Mouse (Mus musculus) MEL (cell line): Measurements from ENCODE around the gene Gm10563. TPM values are rescaled to one million over a fixed set of nuclear protein-coding genes. Genes with fewer than 3 reads are reported as not detected.
"Not testable (repeated sequence)": the region's sequence is repeated elsewhere in the genome, so short reads cannot be mapped to it uniquely, and the experiment has no call there.

Source experiments
- DNase-seq: peaks from one replicate; pipeline ENCODE4 v3.0.0; 2011; ENCODE audit warnings: low read depth, low spot score
- H3K27ac ChIP-seq: 2 replicates; pipeline ENCODE4 v1.5.1; 2012; ENCODE audit warnings: low read depth, mild to moderate bottlenecking, control low read depth, low read length, moderate library complexity; ENCODE audit not compliant: control insufficient read depth
- H3K27me3 ChIP-seq, 2 experiments: fragments of 150-350 bp in 1 of 2; sonication (generic) in 1 of 2; 2 replicates each; pipeline ENCODE4 v1.6.1; 2012; ENCODE audit warnings: low read length in 2 of 2, mild to moderate bottlenecking in 2 of 2, improper control_type of control experiment in 1 of 2, moderate library complexity in 1 of 2; ENCODE audit not compliant: insufficient read depth in 2 of 2, control insufficient read depth in 1 of 2
- H3K36me3 ChIP-seq, 2 experiments: 2 replicates each; pipeline ENCODE4 v1.6.1; 2012 to 2014; ENCODE audit warnings: low read length in 2 of 2, improper control_type of control experiment in 1 of 2, inconsistent platforms in 1 of 2, mild to moderate bottlenecking in 1 of 2; ENCODE audit not compliant: insufficient read depth in 2 of 2, control insufficient read depth in 1 of 2
- H3K4me1 ChIP-seq, 2 experiments: fragments of 150-350 bp in 1 of 2; sonication (generic) in 1 of 2; 2 replicates each; pipeline ENCODE4 v1.6.1; 2012; ENCODE audit warnings: low read length in 2 of 2, improper control_type of control experiment in 1 of 2, mild to moderate bottlenecking in 1 of 2; ENCODE audit not compliant: insufficient read depth in 2 of 2, control insufficient read depth in 1 of 2
- H3K4me3 ChIP-seq, 2 experiments: fragments of 150-350 bp in 1 of 2; sonication (generic) in 1 of 2; 2 replicates each; pipeline ENCODE4 v1.5.1; 2012; ENCODE audit warnings: low read depth in 2 of 2, low read length in 2 of 2, mild to moderate bottlenecking in 2 of 2, moderate library complexity in 2 of 2, control low read depth in 1 of 2, improper control_type of control experiment in 1 of 2; ENCODE audit not compliant: control insufficient read depth in 1 of 2, insufficient read depth in 1 of 2
- H3K79me2 ChIP-seq: 2 replicates; pipeline ENCODE4 v1.6.1; 2012; ENCODE audit warnings: mild to moderate bottlenecking, low read length, moderate library complexity; ENCODE audit not compliant: control insufficient read depth, poor library complexity, insufficient read depth
- H3K9ac ChIP-seq: 2 replicates; pipeline ENCODE4 v1.6.1; 2012; ENCODE audit warnings: low read depth, mild to moderate bottlenecking, control low read depth, low read length, moderate library complexity; ENCODE audit not compliant: control insufficient read depth, poor library complexity, severe bottlenecking
- H3K9me3 ChIP-seq: fragments of 150-350 bp; sonication (generic); replicated peaks from 2 replicates; pipeline ENCODE4 v1.6.1; 2012; ENCODE audit warnings: mild to moderate bottlenecking, low read length, improper control_type of control experiment, moderate library complexity; ENCODE audit not compliant: insufficient read depth
- BHLHE40 ChIP-seq: IDR thresholded peaks from 2 replicates; pipeline ENCODE4 v1.6.1; 2012; ENCODE audit warnings: low read depth, mild to moderate bottlenecking, inconsistent platforms, low read length, improper control_type of control experiment, borderline replicate concordance
- CTCF ChIP-seq, 3 experiments: IDR thresholded peaks in 2 of 3; conservative IDR thresholded peaks in 1 of 3; 2 replicates each; pipeline ENCODE4 v1.5.1; 2011 to 2012; ENCODE audit warnings: low read length in 3 of 3, low read depth in 2 of 3, mild to moderate bottlenecking in 2 of 3, improper control_type of control experiment in 1 of 3, inconsistent platforms in 1 of 3, mixed read lengths in 1 of 3, moderate library complexity in 1 of 3; ENCODE audit not compliant: control insufficient read depth in 1 of 3, insufficient read depth in 1 of 3, poor library complexity in 1 of 3, severe bottlenecking in 1 of 3
- E2F4 ChIP-seq: IDR thresholded peaks from 2 replicates; pipeline ENCODE4 v1.6.1; 2011; ENCODE audit warnings: low read depth, low read length, improper control_type of control experiment, borderline replicate concordance
- ELF1 ChIP-seq: IDR thresholded peaks from 2 replicates; pipeline ENCODE4 v1.6.1; 2014; ENCODE audit warnings: low read depth, mild to moderate bottlenecking, inconsistent platforms, low read length, improper control_type of control experiment, moderate library complexity
- EP300 ChIP-seq, 2 experiments: IDR thresholded peaks; 2 replicates each; pipeline ENCODE4 v1.6.1; 2011; ENCODE audit warnings: improper control_type of control experiment in 2 of 2, low read length in 2 of 2, low read depth in 1 of 2, mild to moderate bottlenecking in 1 of 2
- ETS1 ChIP-seq: IDR thresholded peaks from 2 replicates; pipeline ENCODE4 v1.6.1; 2012; ENCODE audit warnings: low read depth, mild to moderate bottlenecking, inconsistent platforms, low read length, improper control_type of control experiment, moderate library complexity
- GABPA ChIP-seq: IDR thresholded peaks from 2 replicates; pipeline ENCODE4 v1.6.1; 2012; ENCODE audit warnings: low read depth, mild to moderate bottlenecking, inconsistent platforms, low read length, improper control_type of control experiment, moderate library complexity
- JUND ChIP-seq: IDR thresholded peaks from 2 replicates; pipeline ENCODE4 v1.6.1; 2011; ENCODE audit warnings: low read depth, mild to moderate bottlenecking, improper control_type of control experiment, low read length
- KAT2A ChIP-seq: conservative IDR thresholded peaks from 2 replicates; pipeline ENCODE4 v1.6.1; 2012; ENCODE audit warnings: low read depth, low read length, improper control_type of control experiment, inconsistent platforms
- MXI1 ChIP-seq: IDR thresholded peaks from 2 replicates; pipeline ENCODE4 v1.6.1; 2011; ENCODE audit warnings: mild to moderate bottlenecking, low read depth, low read length, improper control_type of control experiment
- RCOR1 ChIP-seq: IDR thresholded peaks from 2 replicates; pipeline ENCODE4 v1.6.1; 2012; ENCODE audit warnings: low read depth, mild to moderate bottlenecking, inconsistent platforms, low read length, improper control_type of control experiment
- TAL1 ChIP-seq: IDR thresholded peaks from 2 replicates; pipeline ENCODE4 v1.6.1; 2012; ENCODE audit warnings: mild to moderate bottlenecking, inconsistent platforms, low read length, moderate library complexity, mixed read lengths
- UBTF ChIP-seq: IDR thresholded peaks from 2 replicates; pipeline ENCODE4 v1.6.1; 2012; ENCODE audit warnings: low read depth, mild to moderate bottlenecking, inconsistent platforms, low read length, improper control_type of control experiment, moderate library complexity, borderline replicate concordance; ENCODE audit not compliant: insufficient read depth
- ZKSCAN1 ChIP-seq: IDR thresholded peaks from 2 replicates; pipeline ENCODE4 v1.6.1; 2012; ENCODE audit warnings: low read depth, mild to moderate bottlenecking, inconsistent platforms, low read length, improper control_type of control experiment, moderate library complexity
- polyA plus RNA-seq, 2 experiments: library from polyadenylated mRNA; stranded (reverse) in 1 of 2; unstranded in 1 of 2; fragments of >175 nt in 1 of 2; fragments of >200 nt in 1 of 2; gene quantifications; 2 replicates each; pipeline versions ENCODE4 v1.2.1 to v1.2.4; 2012; ENCODE audit warnings: low replicate concordance in 2 of 2, low read depth in 1 of 2; ENCODE audit not compliant: insufficient read length in 2 of 2, insufficient read depth in 1 of 2, missing spikeins in 1 of 2
- total RNA-seq: library from RNA; depleted of rRNA; stranded (reverse); fragments of 300-350 nt; gene quantifications from 2 replicates; pipeline ENCODE4 v1.2.3, GENCODE M21; 2012

The Gm10563 gene
- total and polyA plus RNA-seq, 3 experiments, result not detected

DNA sequence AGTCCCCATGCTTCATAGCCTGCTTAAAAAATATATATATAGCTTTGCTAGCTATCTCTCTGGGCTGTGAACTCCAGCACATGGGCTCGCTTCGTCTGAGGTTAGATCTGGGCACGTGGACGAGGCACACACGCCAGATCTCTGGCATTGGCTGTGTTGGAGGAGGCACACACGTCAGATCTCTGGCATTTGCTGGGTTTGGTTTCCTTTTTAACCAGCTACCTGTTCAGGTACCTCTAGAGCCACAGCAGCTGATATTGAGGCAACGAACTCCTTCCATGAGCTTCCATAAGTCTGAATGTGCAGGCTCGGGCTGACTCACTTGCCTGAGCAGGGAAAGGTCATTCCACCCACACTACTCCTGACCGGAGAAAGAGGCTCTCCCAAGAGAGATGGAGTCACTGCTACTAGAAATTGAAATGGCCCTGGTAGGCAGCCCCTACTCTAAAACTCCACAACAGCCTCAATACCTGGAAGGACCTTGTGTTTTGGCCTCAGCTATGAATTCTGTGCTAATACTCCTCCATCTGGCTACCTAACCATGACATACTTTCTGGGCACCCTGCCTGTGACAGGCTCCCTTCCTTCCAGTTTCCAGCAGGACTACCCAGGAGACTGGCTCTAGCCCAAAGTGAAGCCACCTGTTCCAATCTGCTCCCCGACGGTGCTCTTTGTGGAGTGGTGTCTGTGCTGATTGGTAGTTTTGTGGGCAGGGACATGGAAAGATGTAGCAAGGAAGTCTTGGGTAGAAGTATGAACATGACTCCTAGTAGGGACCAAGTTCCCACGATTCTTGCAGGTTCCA is 45.6 kb upstream of the Gm10563 start:
- Histone ChIP-seq H3K9me3 (no peaks in the 10 kb centered on the region), H3K4me1 (peaks cover 0 to 9% of the 10 kb centered on the region in 2 experiments; a peak in 1 of 4 replicates), H3K36me3 (peaks cover 0 to 2% of the 10 kb centered on the region in 2 experiments; a peak in 1 of 4 replicates), H3K9ac (no peak overlapping the region), H3K79me2 (no peaks in the 10 kb centered on the region; the same call in 1 of the 2 replicates), H3K27ac (no peak overlapping the region), H3K4me3 (no peak overlapping the region), H3K27me3 (peaks cover 0 to 7% of the 10 kb centered on the region in 2 experiments; a peak in 2 of 4 replicates)
- DNase-seq, result no peak
- TF ChIP-seq E2F4 (no peak), RCOR1 (no peak), EP300 (IDR thresholded peaks at IDR 0.05; ENCODE audit: low read depth in 1 of 2, low read length in 2 of 2) (no peak), UBTF (no peak), KAT2A (no peak), TAL1 (no peak), BHLHE40 (no peak), ELF1 (no peak), GABPA (no peak), ETS1 (no peak), ZKSCAN1 (no peak), CTCF (IDR thresholded peaks at IDR 0.05 in 2 of 3, conservative IDR thresholded peaks at IDR 0.05 in 1 of 3; ENCODE audit: control insufficient read depth in 1 of 3, insufficient read depth in 1 of 3, low read depth in 2 of 3, low read length in 3 of 3, poor library complexity in 1 of 3, severe bottlenecking in 1 of 3) (no peak), MXI1 (no peak), JUND (no peak)

DNA sequence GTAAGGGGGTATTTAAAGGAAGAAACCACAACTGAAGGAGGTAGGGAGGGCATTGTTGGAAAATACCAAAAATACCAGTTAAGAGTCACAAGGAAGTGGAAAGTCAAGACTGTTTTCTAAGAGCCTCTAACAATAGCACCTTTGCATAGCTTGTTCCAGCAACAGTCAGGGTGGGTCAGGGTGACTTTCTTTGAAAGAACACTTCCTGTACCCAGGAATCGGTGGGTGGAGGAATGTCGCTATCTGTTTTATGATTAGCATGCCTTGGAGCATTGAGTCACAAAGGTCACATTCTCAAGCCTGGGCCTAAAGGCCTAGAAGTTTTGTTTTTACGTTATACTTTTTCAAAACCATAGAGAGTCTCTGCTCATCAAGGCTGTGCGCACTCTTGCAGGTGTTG is 42.6 kb upstream of the Gm10563 start:
- H3K36me3 ChIP-seq, H3K4me1 ChIP-seq, H3K27me3 ChIP-seq, H3K9me3 ChIP-seq, H3K4me3 ChIP-seq, H3K27ac ChIP-seq, DNase-seq, H3K79me2 ChIP-seq, H3K9ac ChIP-seq: not testable (repeated sequence)
